Comparison of ENCODE assay signal across 9 mouse cellular contexts in genomic region chr3:68720258-68720657, GRCm38 (mm10). TPM values are rescaled to one million over a fixed set of nuclear protein-coding genes. Genes with fewer than 3 reads are reported as not detected.
DNase-seq lines count a peak whose midpoint lies in the region; ATAC-seq and TF ChIP-seq lines count a peak whose summit lies in the region.
"Had no signal": no experiment of that assay in that cellular context is flagged by ENCODE, and none has a peak within 500 bp of the region (broad histone marks: within the 10 kb centered on the region; RNA-seq: fewer than 3 reads in every experiment).

No protein-coding gene starts in this region.

- peak; percentile 8 to 29 for DNase-seq in heart, adult 18-20 months
- DNase-seq in spleen, adult 2 months (ENCODE audit: low read depth in 1 of 2, low spot score in 2 of 2): peak in 1 of 2 experiments; percentile 36
- no peak for DNase-seq in spleen, adult 12 weeks (ENCODE audit: low spot score)
- no peak for DNase-seq in embryonic facial prominence, embryonic 14.5 days (ENCODE audit: low spot score)
- peak; percentile 69 to 74 for DNase-seq in layer of hippocampus, postnatal 10 days (ENCODE audit: low spot score in 2 of 2)
- peak; percentile 72 for DNase-seq in neural tube, embryonic 11.5 days (ENCODE audit: low spot score)
- no peak for DNase-seq in T-cell, adult 2 months (ENCODE audit: low spot score)

- TF ChIP-seq POLR2A in spleen, adult 2 months (IDR thresholded peaks at IDR 0.05; ENCODE audit: low read depth, low read length): no peak

- WGBS in heart, embryonic 11.5 days (ENCODE audit: insufficient replicate concordance): 36% methylated on average over 13 of the region's 13 CpGs
- 50% methylated on average over 13 of the region's 13 CpGs for WGBS in spleen, adult 2 months
- WGBS in embryonic facial prominence, embryonic 14.5 days: 39% methylated on average over 13 of the region's 13 CpGs
- 48% methylated on average over 13 of the region's 13 CpGs for WGBS in neural tube, embryonic 11.5 days

- H3K4me1 ChIP-seq in heart, embryonic 11.5 days (ENCODE audit: control insufficient read depth, insufficient read depth, low read length): no peaks in the 10 kb centered on the region
- H3K4me1 ChIP-seq in spleen, adult 2 months (ENCODE audit: control insufficient read depth, insufficient read depth, insufficient read length): peaks cover 4% of the 10 kb centered on the region; the same call in 1 of the 2 replicates
- H3K4me1 ChIP-seq in embryonic facial prominence, embryonic 14.5 days (ENCODE audit: control insufficient read depth, insufficient read depth, low read length): no peaks in the 10 kb centered on the region
- no peaks in the 10 kb centered on the region for H3K4me1 ChIP-seq in neural tube, embryonic 11.5 days (ENCODE audit: control insufficient read depth, insufficient read depth, low read length)

- H3K4me3 ChIP-seq in heart, embryonic 11.5 days (ENCODE audit: low read depth, low read length): no peak overlapping the region
- H3K4me3 ChIP-seq in spleen, adult 2 months (ENCODE audit: extremely low read depth, insufficient read depth, insufficient read length): no peak overlapping the region
- no peak overlapping the region for H3K4me3 ChIP-seq in embryonic facial prominence, embryonic 14.5 days (ENCODE audit: low read depth, low read length)
- no peak overlapping the region for H3K4me3 ChIP-seq in neural tube, embryonic 11.5 days (ENCODE audit: low read depth, low read length)

- no peak overlapping the region for H3K9ac ChIP-seq in heart, embryonic 11.5 days (ENCODE audit: low read depth, low read length)
- no peak overlapping the region for H3K9ac ChIP-seq in embryonic facial prominence, embryonic 14.5 days (ENCODE audit: low read depth, low read length)
- H3K9ac ChIP-seq in neural tube, embryonic 11.5 days (ENCODE audit: low read length): no peak overlapping the region

- H3K27ac ChIP-seq in heart, embryonic 11.5 days (ENCODE audit: low read depth, low read length): no peak overlapping the region
- no peak overlapping the region for H3K27ac ChIP-seq in spleen, adult 2 months (ENCODE audit: insufficient read depth, low read length)
- H3K27ac ChIP-seq in embryonic facial prominence, embryonic 14.5 days (replicated peaks; ENCODE audit: low read depth, low read length): no peak overlapping the region
- no peak overlapping the region for H3K27ac ChIP-seq in neural tube, embryonic 11.5 days (ENCODE audit: low read depth, low read length)

- H3K4me2 ChIP-seq in heart, embryonic 11.5 days: no peak overlapping the region
- H3K4me2 ChIP-seq in embryonic facial prominence, embryonic 14.5 days (ENCODE audit: low read depth, low read length): no peak overlapping the region
- H3K4me2 ChIP-seq in neural tube, embryonic 11.5 days (ENCODE audit: low read depth): no peak overlapping the region

- no peak for ATAC-seq in heart, embryonic 11.5 days (replicated peaks; ENCODE audit: insufficient number of reproducible peaks, low FRiP score, low TSS enrichment)
- 0 out of 2 replicates have a peak, but pooled peaks have one; percentile 51 for ATAC-seq in embryonic facial prominence, embryonic 14.5 days (ENCODE audit: low read depth)
- ATAC-seq in neural tube, embryonic 11.5 days (ENCODE audit: insufficient read depth, low FRiP score, low TSS enrichment): 0 out of 2 replicates have a peak, but pooled peaks have one; percentile 41

- TF ChIP-seq CTCF in spleen, adult 2 months (IDR thresholded peaks at IDR 0.05; ENCODE audit: extremely low read depth, insufficient read depth, insufficient read length, insufficient replicate concordance): peak; percentile 71; the same call in 1 of the 2 replicates

- H3K9me3 ChIP-seq in heart, embryonic 11.5 days (replicated peaks; ENCODE audit: control insufficient read depth, low read length): no peaks in the 10 kb centered on the region
- no peaks in the 10 kb centered on the region for H3K9me3 ChIP-seq in embryonic facial prominence, embryonic 14.5 days (ENCODE audit: control insufficient read depth, low read length)
- H3K9me3 ChIP-seq in neural tube, embryonic 11.5 days (ENCODE audit: control insufficient read depth, low read length): no peaks in the 10 kb centered on the region

- H3K27me3 ChIP-seq in heart, embryonic 11.5 days (ENCODE audit: control insufficient read depth, insufficient read depth, low read length): no peaks in the 10 kb centered on the region
- no peaks in the 10 kb centered on the region for H3K27me3 ChIP-seq in spleen, adult 2 months (ENCODE audit: control insufficient read depth, insufficient read depth, low read length)
- H3K27me3 ChIP-seq in embryonic facial prominence, embryonic 14.5 days (replicated peaks; ENCODE audit: control insufficient read depth, insufficient read depth, low read length): no peaks in the 10 kb centered on the region
- no peaks in the 10 kb centered on the region for H3K27me3 ChIP-seq in neural tube, embryonic 11.5 days (ENCODE audit: control insufficient read depth, insufficient read depth, low read length)

- no peaks in the 10 kb centered on the region for H3K36me3 ChIP-seq in heart, embryonic 11.5 days (ENCODE audit: control insufficient read depth, insufficient read depth, low read length)
- no peaks in the 10 kb centered on the region for H3K36me3 ChIP-seq in spleen, adult 2 months (ENCODE audit: control insufficient read depth, insufficient read depth, low read length)
- H3K36me3 ChIP-seq in embryonic facial prominence, embryonic 14.5 days (ENCODE audit: control insufficient read depth, insufficient read depth, low read length): no peaks in the 10 kb centered on the region
- H3K36me3 ChIP-seq in neural tube, embryonic 11.5 days (ENCODE audit: control insufficient read depth, insufficient read depth, low read length): no peaks in the 10 kb centered on the region

RNA-seq across cellular contexts. Expression of gene Il12a, which starts 29.8 kb away (rescaled TPM):
- total RNA-seq in heart, adult 18-20 months (2021): under 1 TPM in 1 of 2 experiments, not detected in 1; 0.82 TPM
- 0.53 TPM in 1 of 2 replicates, not detected in the other for polyA plus RNA-seq in heart, embryonic 11.5 days (2014; fragmentation: Nextera tagmentation; extraction: Ambion mirVana)
- 7.3 and 9.8 TPM in 2 replicates for polyA plus RNA-seq in spleen, adult 2 months (2012; rRNA removed)
- polyA plus RNA-seq in embryonic facial prominence, embryonic 14.5 days (2014; fragmentation: Nextera tagmentation; extraction: Ambion mirVana): 0.51 and 0.61 TPM in 2 replicates
- total RNA-seq in layer of hippocampus, postnatal 10 days (2021): under 1 TPM in 1 of 2 experiments, not detected in 1; 0.62 TPM
- polyA plus RNA-seq in neural tube, embryonic 11.5 days (2014; fragmentation: Nextera tagmentation; extraction: Ambion mirVana): 0.25 TPM in 1 of 2 replicates, not detected in the other
- polyA plus RNA-seq: heart, embryonic 16.5 days had no signal

Comparison
In these comparisons a context has a peak if more than half of its experiments do, and no peak if none do; other contexts are left out.
1. DNase-seq: peak in heart, adult 18-20 months (2 of 2), layer of hippocampus, postnatal 10 days (2 of 2) and neural tube, embryonic 11.5 days (single experiment); none in spleen, adult 12 weeks (single experiment), embryonic facial prominence, embryonic 14.5 days (single experiment) and T-cell, adult 2 months (single experiment).